Mouse (Mus musculus) lung, postnatal 25 days (tissue): Measurements from ENCODE around the gene Wdr6.
"Not testable (repeated sequence)": the region's sequence is repeated elsewhere in the genome, so short reads cannot be mapped to it uniquely, and the experiment has no call there.

Experiments
- DNase-seq: peaks from one replicate; pipeline ENCODE4 v3.0.0; 2022; ENCODE audit warnings: low spot score

The Wdr6 gene

GRCm38 (mm10) chr9:108578545-108579343, at the start of gene Wdr6:
Wdr6 (minus strand) TSS chr9:108578739.
- peak; percentile 96 for DNase-seq

GRCm38 (mm10) chr9:108628141-108628540, 49.6 kb upstream of the Wdr6 start:
- no peak for DNase-seq

GRCm38 (mm10) chr9:108626498-108626897, 48.0 kb upstream of the Wdr6 start:
- peak; percentile 52 for DNase-seq

DNA sequence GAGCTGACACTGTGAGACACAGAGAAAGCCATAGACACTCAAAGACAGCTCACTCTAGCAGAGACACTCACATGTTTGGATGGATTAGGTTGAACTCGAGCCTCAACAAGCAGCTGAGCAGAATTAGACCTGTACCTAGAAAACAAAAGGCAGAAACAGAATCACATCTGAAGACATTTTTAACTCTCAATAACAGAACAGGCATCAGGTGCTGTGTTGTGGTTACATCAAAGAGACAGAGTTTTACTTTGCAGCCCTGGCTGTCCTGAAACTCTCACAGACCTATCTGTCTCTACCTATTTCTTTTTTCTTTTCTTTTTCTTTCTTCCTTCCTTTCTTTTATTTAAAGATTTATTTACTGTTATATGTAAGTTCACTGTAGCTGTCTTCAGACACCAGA, 38.8 kb upstream of the Wdr6 start:
- DNase-seq: no peak

DNA sequence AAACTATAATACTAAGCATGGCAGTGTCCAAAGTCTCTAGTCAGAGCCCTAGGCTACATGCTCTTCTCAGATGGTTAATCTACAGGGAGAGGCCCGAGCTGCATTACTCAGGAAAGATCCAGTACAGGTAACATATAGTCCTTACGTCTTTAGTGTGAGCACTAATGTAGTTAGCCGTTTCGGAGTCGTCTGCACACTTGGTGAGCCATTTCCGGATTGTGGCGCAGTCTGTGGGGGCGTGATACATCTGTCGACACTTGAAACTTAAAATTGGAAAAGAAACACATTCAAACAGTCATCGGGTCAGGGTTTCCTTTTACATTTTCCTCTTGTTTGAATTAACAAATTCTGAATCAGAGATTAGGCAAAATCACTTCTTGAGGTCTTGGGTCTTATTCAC, 32.9 kb upstream of the Wdr6 start:
- no peak for DNase-seq

DNA sequence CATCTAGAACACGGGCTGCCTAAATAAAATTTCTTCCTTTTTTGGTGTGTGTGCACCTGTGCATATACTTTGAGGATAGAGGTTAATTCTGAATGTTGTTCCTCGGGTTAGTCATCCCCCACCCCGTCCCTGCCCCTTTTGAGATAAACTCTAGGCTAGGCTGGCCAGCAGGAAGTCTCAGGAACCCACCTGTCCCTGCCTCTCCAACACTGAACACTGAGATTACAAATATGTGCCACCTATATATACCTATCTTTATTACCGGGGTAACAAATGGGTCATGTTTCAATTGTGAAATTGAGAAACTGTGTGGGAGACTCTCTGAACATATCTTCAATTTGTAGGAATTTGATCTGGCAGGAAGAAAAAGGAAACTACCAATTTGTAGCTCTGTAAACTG, 30.4 kb upstream of the Wdr6 start:
- DNase-seq: no peak

- not testable (repeated sequence) for DNase-seq
Measured at GRCm38 (mm10) chr9:108607929-108608328, 29.4 kb upstream of the Wdr6 start.

DNA sequence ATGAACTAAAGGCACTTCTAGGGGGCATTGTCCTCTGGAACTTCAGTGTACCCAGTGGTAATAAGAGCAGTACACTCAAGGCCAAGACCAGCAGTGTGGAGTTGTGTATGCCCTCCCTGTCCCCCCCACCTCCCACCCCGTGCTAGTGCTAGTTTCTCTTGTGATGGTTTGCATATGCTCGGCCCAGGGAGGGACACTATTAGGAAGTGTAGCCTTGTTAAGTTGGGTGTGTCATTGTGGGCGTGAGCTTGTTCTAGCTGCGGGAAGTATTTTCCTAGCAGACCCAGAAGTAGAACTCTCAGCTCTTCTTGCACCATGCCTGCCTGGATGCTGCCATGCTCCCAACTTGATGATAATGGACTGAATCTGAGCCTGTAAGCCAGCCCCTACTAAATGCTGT, 23.4 kb upstream of the Wdr6 start:
- no peak for DNase-seq

- DNase-seq: peak; percentile 66
Measured at GRCm38 (mm10) chr9:108600011-108600410, 21.5 kb upstream of the Wdr6 start.

- no peak for DNase-seq
Measured at GRCm38 (mm10) chr9:108599021-108599566, 20.6 kb upstream of the Wdr6 start.

DNA sequence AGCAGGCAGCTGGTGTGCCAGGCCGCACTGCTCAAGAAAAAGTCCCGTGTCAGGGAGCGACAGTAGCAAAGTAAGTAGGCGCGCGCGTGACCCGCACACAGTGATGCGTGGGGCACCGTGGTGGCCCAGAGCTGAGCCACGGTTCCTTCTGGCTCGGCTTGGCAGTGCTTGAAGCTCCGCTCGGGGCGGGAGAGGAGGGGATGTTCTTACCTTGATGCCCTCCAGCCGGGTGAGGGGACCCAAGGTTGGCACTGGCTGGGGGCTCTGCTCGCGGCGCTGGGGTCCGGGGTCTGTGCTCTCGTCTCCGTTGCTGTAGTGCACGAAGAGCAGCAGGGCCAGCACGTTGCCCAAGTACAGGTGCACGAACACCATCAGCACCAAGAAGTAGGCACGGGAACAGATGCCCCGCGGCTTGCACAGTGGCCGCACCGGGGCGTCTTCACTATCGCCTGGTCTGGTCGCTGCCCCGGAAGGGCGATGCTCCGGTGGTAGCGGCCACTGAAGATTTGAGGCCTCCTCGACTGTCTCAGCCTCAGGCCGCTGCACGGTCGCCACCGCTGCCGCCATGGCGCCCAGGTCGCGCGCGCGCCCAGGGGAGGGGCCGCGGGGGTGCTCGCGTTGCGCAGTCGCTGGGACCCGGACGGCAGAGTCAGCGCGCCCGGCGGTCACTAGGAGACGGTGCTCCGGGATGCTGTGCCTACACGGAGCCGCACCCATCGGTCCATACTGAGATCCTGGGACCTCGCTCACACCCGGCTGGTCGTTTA, 18.6 kb upstream of the Wdr6 start, which contains the start of gene P4htm:
Gene P4htm (minus strand): TSS at position 670 of the 767 bp plus-strand sequence.
- peak; percentile 64 for DNase-seq

GRCm38 (mm10) chr9:108594354-108594753, 15.8 kb upstream of the Wdr6 start:
- no peak for DNase-seq

- no peak for DNase-seq
Measured at GRCm38 (mm10) chr9:108591462-108591861, 12.9 kb upstream of the Wdr6 start.

DNA sequence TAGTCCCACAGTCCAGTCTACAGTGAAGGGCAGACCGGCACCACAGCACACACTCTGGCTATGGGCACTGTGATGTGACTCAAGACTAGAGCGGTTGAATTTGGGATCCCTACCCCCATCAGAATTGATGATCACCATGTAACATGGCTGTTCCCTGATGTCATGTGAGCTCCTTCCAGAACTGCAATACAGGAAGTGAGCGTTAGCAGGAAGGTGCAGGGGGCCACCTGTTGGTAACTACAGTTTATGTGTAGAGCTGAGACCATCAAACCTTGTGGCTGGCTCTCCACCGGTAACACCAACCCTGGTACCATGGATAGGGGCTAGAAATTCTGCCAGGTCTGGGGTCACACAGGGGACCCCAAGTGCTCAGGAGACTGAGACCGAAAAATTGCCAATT, 10.7 kb upstream of the Wdr6 start:
- no peak for DNase-seq

DNA sequence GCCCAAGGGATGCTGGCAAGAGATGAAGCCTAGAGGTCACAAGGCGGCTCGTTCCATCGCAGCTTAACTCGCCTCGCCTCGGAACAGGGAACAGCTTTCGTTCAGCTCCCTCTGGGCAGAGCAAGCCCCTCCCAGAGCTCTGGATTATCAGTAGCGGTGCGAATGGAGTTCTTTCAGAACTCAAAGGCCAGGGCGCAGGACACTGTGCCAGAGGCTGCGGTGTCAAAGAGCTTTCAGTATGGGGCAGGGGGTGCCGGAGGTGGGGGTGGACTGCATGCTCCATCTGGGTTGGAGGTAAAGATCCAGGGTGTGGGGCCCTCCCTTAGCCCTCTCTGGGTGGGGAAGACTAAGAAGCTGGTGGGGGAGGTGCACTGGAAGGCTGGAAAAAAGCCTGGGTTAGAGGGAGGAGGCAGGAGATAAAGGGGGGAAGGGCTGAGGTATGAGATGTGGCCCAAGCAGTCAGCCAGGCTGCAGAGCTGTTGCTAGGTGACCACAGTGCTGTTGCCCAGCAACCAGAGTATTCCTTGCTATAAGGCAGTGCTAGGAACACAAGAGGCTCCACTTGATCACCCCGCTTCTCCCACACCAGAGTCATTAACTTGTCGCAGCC, 9.1 kb upstream of the Wdr6 start:
- DNase-seq: peak; percentile 62

- DNase-seq: no peak
Measured at GRCm38 (mm10) chr9:108579344-108579690, 778 bp upstream of the Wdr6 start.

- DNase-seq: peak; percentile 54
Measured at GRCm38 (mm10) chr9:108577934-108578544, 500 bp downstream of the Wdr6 start.

- no peak for DNase-seq
Measured at GRCm38 (mm10) chr9:108577025-108577424, 1.5 kb downstream of the Wdr6 start.

GRCm38 (mm10) chr9:108575321-108576297, 2.9 kb downstream of the Wdr6 start:
- no peak for DNase-seq

DNA sequence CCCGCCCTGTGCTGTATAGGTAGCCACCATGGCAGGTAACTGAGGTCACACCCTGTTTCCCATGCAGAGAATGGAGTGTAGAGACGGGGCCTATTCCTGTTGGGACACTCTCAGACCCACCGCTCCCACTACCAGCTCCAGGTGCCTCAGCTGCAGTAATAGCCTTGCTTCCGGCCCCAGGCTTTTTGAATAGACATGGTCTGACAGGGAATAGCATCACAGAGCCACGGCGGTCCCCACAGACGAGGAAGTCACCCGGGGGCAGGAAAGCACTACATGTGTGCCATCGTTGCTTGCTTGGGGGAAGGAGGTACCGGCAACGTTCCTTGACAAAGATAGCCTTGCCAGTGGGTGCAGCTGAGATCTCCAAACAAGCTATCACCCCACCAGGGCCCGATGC, 3.6 kb downstream of the Wdr6 start:
- DNase-seq: no peak
